Mouse (Mus musculus) stomach, embryonic 16.5 days (tissue): ENCODE results near the gene Thada. TPM values are rescaled to one million over a fixed set of nuclear protein-coding genes. Genes with fewer than 3 reads are reported as not detected.

Experiments
- ATAC-seq: fragments of 200-750 bp; cut with Nextera tagmentation; 2 replicates; pipeline ENCODE4 v1.8.0; 2017; ENCODE audit warnings: moderate number of reproducible peaks, moderate TSS enrichment; ENCODE audit not compliant: insufficient read depth, low FRiP score
- H3K27ac ChIP-seq: fragments of 300-500 bp; sonication (generic); 2 replicates; pipeline ENCODE4 v1.5.1; 2014; ENCODE audit warnings: low read length
- H3K27me3 ChIP-seq: fragments of 300-500 bp; sonication (generic); 2 replicates; pipeline ENCODE4 v1.6.1; 2014; ENCODE audit warnings: low read length, control low read depth, mixed read lengths; ENCODE audit not compliant: control insufficient read depth, insufficient read depth
- H3K36me3 ChIP-seq: fragments of 300-500 bp; sonication (generic); 2 replicates; pipeline ENCODE4 v1.6.1; 2014; ENCODE audit warnings: low read length; ENCODE audit not compliant: control insufficient read depth, insufficient read depth
- H3K4me1 ChIP-seq: fragments of 300-500 bp; sonication (generic); 2 replicates; pipeline ENCODE4 v1.6.1; 2014; ENCODE audit warnings: low read length, control low read depth, mixed read lengths; ENCODE audit not compliant: control insufficient read depth, insufficient read depth
- H3K4me2 ChIP-seq: fragments of 300-500 bp; sonication (generic); 2 replicates; pipeline ENCODE4 v1.6.1; 2014; ENCODE audit warnings: low read depth, low read length, mixed read lengths
- H3K4me3 ChIP-seq: fragments of 300-500 bp; sonication (generic); replicated peaks from 2 replicates; pipeline ENCODE4 v1.5.1; 2014; ENCODE audit warnings: mild to moderate bottlenecking, low read length
- H3K9ac ChIP-seq: fragments of 300-500 bp; sonication (generic); 2 replicates; pipeline ENCODE4 v1.6.1; 2014; ENCODE audit warnings: low read length
- H3K9me3 ChIP-seq: fragments of 300-500 bp; sonication (generic); replicated peaks from 2 replicates; pipeline ENCODE4 v1.6.1; 2016; ENCODE audit warnings: low read length, control low read depth; ENCODE audit not compliant: control insufficient read depth
- WGBS: fragments of 180-500 bp; shearing (Covaris S2); extraction: QIAGEN DNeasy Blood & Tissue Kit; methylation state at CpG from one replicate; pipeline ENCODE4 v1.1.7; 2014; 5-methylcytosine and 5-hydroxymethylcytosine counted together
- polyA plus RNA-seq: library from polyadenylated mRNA; unstranded; fragments of >200 nt; fragmentation: Nextera tagmentation; extraction: Ambion mirVana; gene quantifications from 2 replicates; pipeline ENCODE4 v1.2.1, GENCODE M21; 2015

Thada gene
- polyA plus RNA-seq = 7.0 and 7.4 TPM in 2 replicates

- no peaks in the 10 kb centered on the region for H3K36me3 ChIP-seq
- no peaks in the 10 kb centered on the region for H3K9me3 ChIP-seq
- H3K27ac ChIP-seq = peak within 1 kb of the TSS; percentile 78
- peak within 1 kb of the TSS; percentile 91 for H3K4me3 ChIP-seq
- under 1% methylated on average over 67 of the region's 67 CpGs for WGBS
- H3K27me3 ChIP-seq = no peaks in the 10 kb centered on the region
- H3K4me2 ChIP-seq = peak within 1 kb of the TSS; percentile 89
- ATAC-seq = peak; percentile 99
- H3K4me1 ChIP-seq = peaks cover 3% of the 10 kb centered on the region
- peak within 1 kb of the TSS; percentile 88 for H3K9ac ChIP-seq
Observed at GRCm38 (mm10) chr17:84465753-84466608, at the start of gene Thada. Gene Thada, minus strand, starts transcription at chr17:84466205.

GRCm38 (mm10) chr17:84512516-84513085 is 46.6 kb upstream of the Thada start:
- 13% methylated on average over 4 of the region's 4 CpGs for WGBS
- peak overlapping the region; percentile 94 for H3K4me2 ChIP-seq
- H3K9me3 ChIP-seq = no peaks in the 10 kb centered on the region
- H3K27ac ChIP-seq = peak overlapping the region; percentile 83
- H3K4me3 ChIP-seq = peak overlapping the region; percentile 84
- no peaks in the 10 kb centered on the region for H3K27me3 ChIP-seq
- H3K4me1 ChIP-seq = peaks cover 7% of the 10 kb centered on the region
- no peaks in the 10 kb centered on the region for H3K36me3 ChIP-seq
- peak overlapping the region; percentile 91 for H3K9ac ChIP-seq
- ATAC-seq = peak; percentile 35; the same call in 1 of the 2 replicates

- H3K4me2 ChIP-seq = peak within 1 kb of the TSS; percentile 94
- H3K4me1 ChIP-seq = peaks cover 7% of the 10 kb centered on the region
- H3K9ac ChIP-seq = peak within 1 kb of the TSS; percentile 91
- H3K4me3 ChIP-seq = peak within 1 kb of the TSS; percentile 84
- peak; percentile 87 for ATAC-seq
- H3K36me3 ChIP-seq = no peaks in the 10 kb centered on the region
- H3K27ac ChIP-seq = peak within 1 kb of the TSS; percentile 83
- no peaks in the 10 kb centered on the region for H3K9me3 ChIP-seq
- WGBS = under 1% methylated on average over 79 of the region's 79 CpGs
- no peaks in the 10 kb centered on the region for H3K27me3 ChIP-seq
Observed at GRCm38 (mm10) chr17:84511682-84512515, 45.9 kb upstream of the Thada start, which contains the start of gene Plekhh2. Gene Plekhh2, plus strand, starts transcription at chr17:84511895.

DNA sequence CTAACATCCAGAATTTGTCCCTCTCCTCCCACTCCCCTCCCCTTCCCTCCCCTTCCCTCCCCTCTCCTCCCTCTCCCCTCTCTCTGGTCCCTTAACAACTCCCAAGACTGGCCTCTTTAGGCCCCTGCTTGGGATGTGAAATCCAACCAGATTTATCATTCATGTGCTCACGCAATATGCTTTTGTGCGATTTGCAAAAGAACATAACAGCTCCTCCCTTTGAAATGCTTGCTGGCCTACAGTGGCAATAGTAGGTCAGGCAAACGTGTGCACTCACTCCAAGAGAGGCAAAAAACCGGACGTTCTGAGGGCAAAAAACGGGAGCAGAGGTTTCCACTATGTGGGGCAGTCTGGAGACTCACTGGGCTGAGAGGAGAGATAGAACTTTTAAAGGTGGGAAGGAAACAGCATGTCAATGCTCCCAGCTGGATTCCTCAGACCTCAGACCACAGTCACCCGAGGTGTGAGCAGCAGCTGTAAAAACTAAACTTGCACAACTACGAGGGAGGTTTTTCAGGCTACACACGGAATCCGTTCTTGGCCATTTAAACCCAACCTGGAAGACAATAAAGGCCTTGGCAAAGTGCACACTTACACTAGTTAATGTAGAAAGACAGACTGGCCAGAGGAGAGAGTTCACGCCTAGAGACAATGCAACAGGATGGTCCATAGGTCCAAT is 45.1 kb upstream of the Thada start:
- peak overlapping the region; percentile 91 for H3K9ac ChIP-seq
- 27% methylated on average over 11 of the region's 11 CpGs for WGBS
- H3K4me2 ChIP-seq = peak overlapping the region; percentile 94

DNA sequence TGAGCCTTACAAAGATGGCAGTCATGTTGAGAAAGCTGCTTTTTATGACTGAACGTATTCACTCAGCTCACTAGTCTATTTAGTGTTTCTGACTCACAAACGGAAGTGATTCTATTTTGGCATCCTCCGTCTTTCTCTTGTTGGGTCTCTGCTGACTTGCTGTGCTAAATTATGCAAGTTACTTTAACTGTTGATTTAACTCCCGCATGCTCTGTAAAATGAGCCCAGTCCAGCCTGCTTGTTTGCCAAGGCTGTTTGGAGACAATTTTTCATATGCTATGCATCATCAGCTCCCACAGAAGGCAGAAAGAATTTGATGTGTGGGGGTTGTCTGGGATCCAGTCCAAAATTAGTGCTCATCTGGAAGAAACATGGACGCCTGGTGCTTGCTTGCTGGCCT is 44.4 kb upstream of the Thada start:
- 14% methylated on average over 5 of the region's 5 CpGs for WGBS
- no peaks in the 10 kb centered on the region for H3K36me3 ChIP-seq
- no peak overlapping the region for H3K4me2 ChIP-seq
- peak; percentile 42; the same call in 1 of the 2 replicates for ATAC-seq
- no peak overlapping the region for H3K4me3 ChIP-seq
- peak overlapping the region; percentile 83 for H3K27ac ChIP-seq
- no peaks in the 10 kb centered on the region for H3K27me3 ChIP-seq
- H3K4me1 ChIP-seq = peaks cover 7% of the 10 kb centered on the region
- no peaks in the 10 kb centered on the region for H3K9me3 ChIP-seq
- no peak overlapping the region for H3K9ac ChIP-seq

More for the DNA sequence above, 45.1 kb upstream of the Thada start:
- ATAC-seq = no peak
- Histone ChIP-seq H3K4me3 (peak overlapping the region; percentile 84), H3K27ac (peak overlapping the region; percentile 83), H3K9me3 (no peaks in the 10 kb centered on the region), H3K4me1 (peaks cover 7% of the 10 kb centered on the region), H3K36me3 (no peaks in the 10 kb centered on the region), H3K27me3 (no peaks in the 10 kb centered on the region)

GRCm38 (mm10) chr17:84509176-84509575 is 43.2 kb upstream of the Thada start:
- H3K4me3 ChIP-seq = no peak overlapping the region
- ATAC-seq = no peak
- H3K9ac ChIP-seq = no peak overlapping the region
- no peak overlapping the region for H3K4me2 ChIP-seq
- H3K27me3 ChIP-seq = no peaks in the 10 kb centered on the region
- no peaks in the 10 kb centered on the region for H3K36me3 ChIP-seq
- H3K27ac ChIP-seq = no peak overlapping the region
- 58% methylated on average over 4 of the region's 4 CpGs for WGBS
- peaks cover 7% of the 10 kb centered on the region for H3K4me1 ChIP-seq
- H3K9me3 ChIP-seq = no peaks in the 10 kb centered on the region

DNA sequence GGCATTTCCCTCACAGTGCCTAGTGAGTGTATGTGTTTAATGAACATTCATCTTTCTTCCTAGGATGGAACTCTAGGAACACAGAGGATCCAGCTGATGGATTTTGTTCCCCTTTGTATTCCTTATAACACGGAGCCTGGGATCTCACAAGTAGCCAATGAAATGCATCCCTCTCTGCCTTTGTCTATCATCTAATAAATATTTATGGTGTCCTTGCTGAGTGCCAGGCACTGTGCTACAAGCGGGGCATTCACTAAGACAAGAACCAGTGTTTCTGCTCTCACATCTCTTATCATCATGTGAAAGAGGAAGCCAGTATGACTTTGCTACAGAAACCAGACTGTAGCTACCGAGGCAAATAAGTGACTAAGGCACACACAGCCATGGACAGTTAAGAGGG is 42.7 kb upstream of the Thada start:
- H3K9ac ChIP-seq = no peak overlapping the region
- no peak overlapping the region for H3K4me3 ChIP-seq
- no peaks in the 10 kb centered on the region for H3K27me3 ChIP-seq
- no peak for ATAC-seq
- H3K36me3 ChIP-seq = no peaks in the 10 kb centered on the region
- H3K9me3 ChIP-seq = no peaks in the 10 kb centered on the region
- peaks cover 7% of the 10 kb centered on the region for H3K4me1 ChIP-seq
- H3K4me2 ChIP-seq = no peak overlapping the region
- WGBS = 51% methylated on average over 3 of the region's 3 CpGs
- no peak overlapping the region for H3K27ac ChIP-seq

DNA sequence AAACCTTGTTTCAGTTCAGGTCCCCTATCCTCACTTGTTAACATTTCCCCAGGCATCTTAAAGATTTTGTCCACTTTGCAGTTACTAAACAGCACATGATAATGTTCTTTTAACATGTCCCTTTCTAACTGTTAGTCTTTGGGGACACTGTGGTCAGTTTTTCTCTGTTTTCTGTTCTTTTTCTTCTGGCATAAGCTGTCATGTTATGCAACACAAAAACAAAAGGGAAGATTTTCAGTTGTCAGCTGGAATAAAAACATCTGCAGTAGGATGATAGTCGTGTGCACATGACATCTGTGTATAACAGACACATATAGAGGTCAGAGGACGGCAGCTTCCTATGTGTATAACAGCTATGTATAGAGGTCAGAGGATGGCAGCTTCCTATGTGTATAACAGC is 39.9 kb upstream of the Thada start:
- no peak overlapping the region for H3K4me3 ChIP-seq
- no peaks in the 10 kb centered on the region for H3K36me3 ChIP-seq
- no peak for ATAC-seq
- no peak overlapping the region for H3K9ac ChIP-seq
- no peaks in the 10 kb centered on the region for H3K27me3 ChIP-seq
- 55% methylated on average over 2 of the region's 2 CpGs for WGBS
- no peak overlapping the region for H3K27ac ChIP-seq
- no peaks in the 10 kb centered on the region for H3K9me3 ChIP-seq
- H3K4me2 ChIP-seq = no peak overlapping the region
- H3K4me1 ChIP-seq = peaks cover under 1% of the 10 kb centered on the region
